Mouse (Mus musculus) limb, embryonic 11.5 days (tissue): Measurements from ENCODE around the gene Sumo2. TPM values are rescaled to one million over a fixed set of nuclear protein-coding genes. Genes with fewer than 3 reads are reported as not detected.
A peak's percentile ranks its signal among the peaks of the same experiment; 100 is the strongest.

Source experiments
- ATAC-seq: fragments of 200-750 bp; cut with Nextera tagmentation; 2 replicates; pipeline ENCODE4 v1.8.0; 2017; ENCODE audit warnings: low read depth; ENCODE audit not compliant: insufficient number of reproducible peaks, low FRiP score, low TSS enrichment
- DNase-seq: peaks from one replicate; pipeline ENCODE4 v3.0.0-alpha.2; 2015; ENCODE audit warnings: low spot score
- H3K27ac ChIP-seq: fragments of 300-500 bp; sonication (generic); replicated peaks from 2 replicates; pipeline ENCODE4 v1.5.1; 2014; ENCODE audit warnings: low read depth, mild to moderate bottlenecking, low read length
- H3K27me3 ChIP-seq: fragments of 300-500 bp; sonication (generic); 2 replicates; pipeline ENCODE4 v1.6.1; 2014; ENCODE audit warnings: mild to moderate bottlenecking, low read length, mixed read lengths; ENCODE audit not compliant: control insufficient read depth, insufficient read depth
- H3K36me3 ChIP-seq: fragments of 300-500 bp; sonication (generic); 2 replicates; pipeline ENCODE4 v1.6.1; 2014; ENCODE audit warnings: mild to moderate bottlenecking, low read length, moderate library complexity, mixed read lengths; ENCODE audit not compliant: control insufficient read depth, insufficient read depth
- H3K4me1 ChIP-seq: fragments of 300-500 bp; sonication (generic); 2 replicates; pipeline ENCODE4 v1.6.1; 2014; ENCODE audit warnings: low read length, mixed read lengths; ENCODE audit not compliant: control insufficient read depth, insufficient read depth
- H3K4me2 ChIP-seq: fragments of 300-500 bp; sonication (generic); 2 replicates; pipeline ENCODE4 v1.6.1; 2014; ENCODE audit warnings: low read depth, mild to moderate bottlenecking, moderate library complexity; ENCODE audit not compliant: severe bottlenecking
- H3K4me3 ChIP-seq: fragments of 300-500 bp; sonication (generic); 2 replicates; pipeline ENCODE4 v1.5.1; 2014; ENCODE audit warnings: low read depth, low read length
- H3K9ac ChIP-seq: fragments of 300-500 bp; sonication (generic); 2 replicates; pipeline ENCODE4 v1.6.1; 2014; ENCODE audit warnings: mild to moderate bottlenecking, low read length
- H3K9me3 ChIP-seq: fragments of 300-500 bp; sonication (generic); 2 replicates; pipeline ENCODE4 v1.6.1; 2016; ENCODE audit warnings: low read length; ENCODE audit not compliant: control insufficient read depth
- WGBS: fragments of 180-500 bp; shearing (Covaris S2); extraction: QIAGEN DNeasy Blood & Tissue Kit; methylation state at CpG from one replicate; pipeline ENCODE4 v1.1.7; 2014; 5-methylcytosine and 5-hydroxymethylcytosine counted together
- polyA plus RNA-seq: library from polyadenylated mRNA; unstranded; fragments of >200 nt; fragmentation: Nextera tagmentation; extraction: Ambion mirVana; gene quantifications from 2 replicates; pipeline ENCODE4 v1.2.1, GENCODE M21; 2014

The Sumo2 gene
- polyA plus RNA-seq, 1 experiment from 2014 or later: 1,466 TPM

DNA sequence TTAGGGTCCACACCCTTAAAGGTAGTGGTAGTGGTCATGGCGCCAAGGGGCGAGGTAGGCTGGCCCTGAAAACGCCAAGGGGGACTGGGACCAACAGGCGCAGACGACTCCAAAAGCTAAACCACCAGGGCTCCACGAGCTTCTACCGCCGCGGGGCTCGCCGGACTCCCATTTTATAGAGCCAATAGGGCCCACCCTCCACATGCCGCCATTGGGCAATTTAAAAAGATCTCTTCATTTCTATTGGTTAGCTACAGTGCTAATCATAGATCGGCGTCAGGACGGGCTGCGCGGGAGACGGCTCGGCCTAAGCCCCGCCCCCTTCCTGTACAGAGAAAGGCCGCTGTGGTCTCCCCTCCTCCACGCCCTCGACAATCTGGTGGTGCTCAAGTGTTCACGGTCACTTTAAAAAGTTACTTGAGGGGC lies 21.8 kb downstream of the Sumo2 start, which contains the start of gene Jpt1:
Gene Jpt1 (minus strand): TSS at position 150 of the 426 bp plus-strand sequence.
- peak; percentile 96 for ATAC-seq
- Histone ChIP-seq H3K4me2 (peak within 1 kb of the TSS; percentile 82), H3K27me3 (no peaks in the 10 kb centered on the region), H3K4me3 (peak within 1 kb of the TSS; percentile 100), H3K4me1 (peaks cover 31% of the 10 kb centered on the region), H3K27ac (peak within 1 kb of the TSS; percentile 75), H3K9me3 (no peaks in the 10 kb centered on the region), H3K9ac (peak within 1 kb of the TSS; percentile 98), H3K36me3 (no peaks in the 10 kb centered on the region)
- WGBS: under 1% methylated on average over 24 of the region's 24 CpGs
- DNase-seq: peak; percentile 97

- peak; percentile 36 for ATAC-seq
- H3K27ac ChIP-seq: peak overlapping the region; percentile 75
- H3K9me3 ChIP-seq: no peaks in the 10 kb centered on the region
- H3K4me1 ChIP-seq: peaks cover 31% of the 10 kb centered on the region
- peak overlapping the region; percentile 82 for H3K4me2 ChIP-seq
- peak overlapping the region; percentile 100 for H3K4me3 ChIP-seq
- H3K36me3 ChIP-seq: no peaks in the 10 kb centered on the region
- H3K9ac ChIP-seq: peak overlapping the region; percentile 98
- no peaks in the 10 kb centered on the region for H3K27me3 ChIP-seq
- under 1% methylated on average over 57 of the region's 57 CpGs for WGBS
- peak; percentile 69 for DNase-seq
Measured at GRCm38 (mm10) chr11:115513271-115514237, 22.5 kb downstream of the Sumo2 start.

DNA sequence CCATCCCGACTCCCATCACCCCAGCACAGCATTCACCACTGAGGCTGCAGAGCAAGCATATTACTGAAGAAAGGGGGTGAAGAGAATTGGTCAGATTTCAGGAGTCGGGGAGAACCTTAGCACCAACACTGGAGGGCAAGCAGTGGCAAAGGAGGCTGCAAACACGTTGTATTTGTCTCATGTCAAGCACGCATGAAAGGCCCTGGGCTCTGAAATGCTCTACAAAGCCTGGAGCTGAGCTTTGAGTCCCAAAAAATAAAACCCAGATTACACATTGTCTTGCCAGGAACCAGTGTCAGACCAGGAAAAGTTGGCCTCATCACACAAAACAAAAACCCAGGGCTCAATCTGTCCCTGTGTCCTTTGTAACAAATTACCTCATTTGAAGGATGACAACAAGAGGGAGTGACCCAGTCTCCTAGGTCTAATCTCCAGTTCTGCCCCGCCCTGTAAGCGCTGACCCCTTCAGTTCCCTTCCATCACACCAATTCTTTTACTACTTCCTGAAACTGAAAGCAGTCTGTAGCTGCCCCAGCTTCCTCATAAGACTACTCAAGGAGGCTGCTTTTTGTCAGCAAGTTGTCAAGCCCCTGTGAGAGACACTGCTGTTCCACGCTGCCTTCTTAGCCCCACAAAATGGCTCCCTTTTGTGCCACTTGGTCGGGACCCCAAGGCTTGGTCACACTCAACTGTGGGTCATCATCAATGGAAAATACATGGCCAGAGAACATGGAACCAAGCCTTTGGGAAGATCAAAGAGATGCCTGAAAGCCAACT lies 23.5 kb downstream of the Sumo2 start:
- H3K9me3 ChIP-seq: no peaks in the 10 kb centered on the region
- no peak overlapping the region for H3K27ac ChIP-seq
- ATAC-seq (no peak), DNase-seq (no peak)
- WGBS: 46% methylated on average over 8 of the region's 8 CpGs
- peak overlapping the region; percentile 35; the same call in 1 of the 2 replicates for H3K9ac ChIP-seq
- H3K4me3 ChIP-seq: peak overlapping the region; percentile 100
- no peaks in the 10 kb centered on the region for H3K27me3 ChIP-seq
- H3K4me1 ChIP-seq: peaks cover 31% of the 10 kb centered on the region
- no peaks in the 10 kb centered on the region for H3K36me3 ChIP-seq
- peak overlapping the region; percentile 82 for H3K4me2 ChIP-seq

DNA sequence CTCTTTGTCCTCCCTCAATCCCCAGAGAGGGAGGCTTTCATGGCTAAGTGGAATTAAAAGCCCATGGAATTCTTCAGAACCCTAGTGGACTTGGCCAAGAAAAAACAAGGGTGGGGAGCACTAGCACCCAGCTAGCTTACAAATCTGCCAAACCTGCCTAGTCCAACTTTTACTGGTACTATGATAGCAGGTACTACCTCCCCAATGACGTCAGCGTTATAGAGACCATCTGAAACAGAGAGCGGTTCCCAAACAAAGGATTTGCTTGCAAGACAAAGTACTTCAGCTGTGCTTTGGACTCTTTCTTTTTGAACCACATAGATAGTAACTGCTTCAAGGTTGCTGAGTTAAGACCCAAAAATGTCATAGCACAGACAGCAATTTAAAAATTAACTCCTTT lies 24.1 kb downstream of the Sumo2 start:
- H3K4me1 ChIP-seq: peaks cover 31% of the 10 kb centered on the region
- H3K27me3 ChIP-seq: no peaks in the 10 kb centered on the region
- DNase-seq: no peak
- H3K9me3 ChIP-seq: no peaks in the 10 kb centered on the region
- H3K27ac ChIP-seq: no peak overlapping the region
- WGBS: 83% methylated on average over 3 of the region's 3 CpGs
- ATAC-seq: no peak
- H3K9ac ChIP-seq: 0 out of 2 replicates have a peak overlapping the region, but pooled peaks have one; percentile 8
- H3K36me3 ChIP-seq: no peaks in the 10 kb centered on the region
- peak overlapping the region; percentile 82 for H3K4me2 ChIP-seq
- peak overlapping the region; percentile 100 for H3K4me3 ChIP-seq

DNA sequence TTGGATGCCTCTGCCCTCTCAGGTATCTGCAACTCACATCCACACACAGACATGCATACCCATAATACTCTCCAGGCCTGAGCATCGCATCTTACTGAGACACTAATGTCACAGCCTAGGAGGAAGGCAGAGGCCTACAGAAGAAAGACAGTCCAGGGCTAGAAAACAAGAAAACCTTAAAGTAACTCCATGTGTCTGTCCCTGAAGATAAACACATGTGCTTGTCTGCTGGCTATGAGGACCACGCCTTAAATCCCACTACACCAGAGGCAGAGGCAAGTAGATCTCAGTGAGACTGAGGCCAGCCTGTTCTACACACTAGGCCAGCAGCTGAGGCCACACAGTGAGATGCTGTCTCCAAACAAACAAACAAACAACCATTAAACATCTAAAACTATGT lies 25.0 kb downstream of the Sumo2 start:
- Histone ChIP-seq H3K4me2 (peak overlapping the region; percentile 82; the same call in 1 of the 2 replicates), H3K27ac (no peak overlapping the region), H3K27me3 (no peaks in the 10 kb centered on the region), H3K4me1 (peaks cover 31% of the 10 kb centered on the region), H3K4me3 (no peak overlapping the region), H3K9ac (no peak overlapping the region), H3K9me3 (no peaks in the 10 kb centered on the region), H3K36me3 (no peaks in the 10 kb centered on the region)
- no peak for ATAC-seq
- WGBS: 77% methylated on average over 2 of the region's 2 CpGs
- DNase-seq: no peak

DNA sequence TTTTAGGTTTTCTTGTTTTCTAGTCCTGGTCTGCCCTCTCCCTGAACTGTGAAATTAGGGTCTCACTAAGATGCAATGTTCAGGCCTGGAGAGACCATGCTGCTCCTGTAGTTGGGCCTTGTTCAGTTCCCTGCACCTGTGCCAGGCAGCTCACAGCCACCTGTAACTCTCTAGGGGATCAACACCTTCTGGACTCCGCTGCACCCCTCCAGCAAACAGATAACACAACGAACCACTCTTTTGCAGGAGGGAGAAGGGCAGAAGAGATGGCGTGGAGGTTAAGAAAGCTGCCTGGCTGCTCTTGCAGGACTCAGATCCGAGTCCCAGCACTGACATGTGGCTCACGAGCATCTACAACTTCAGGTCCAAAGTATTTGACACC lies 25.6 kb downstream of the Sumo2 start:
- H3K4me2 ChIP-seq: peak overlapping the region; percentile 1; the same call in 1 of the 2 replicates
- no peaks in the 10 kb centered on the region for H3K9me3 ChIP-seq
- H3K27me3 ChIP-seq: no peaks in the 10 kb centered on the region
- WGBS: 61% methylated on average over 5 of the region's 5 CpGs
- no peaks in the 10 kb centered on the region for H3K36me3 ChIP-seq
- H3K4me3 ChIP-seq: no peak overlapping the region
- peaks cover 31% of the 10 kb centered on the region for H3K4me1 ChIP-seq
- no peak overlapping the region for H3K27ac ChIP-seq
- H3K9ac ChIP-seq: no peak overlapping the region
- no peak for DNase-seq
- no peak for ATAC-seq

GRCm38 (mm10) chr11:115509773-115510506 lies 26.1 kb downstream of the Sumo2 start:
- Histone ChIP-seq H3K27ac (no peak overlapping the region), H3K9ac (no peak overlapping the region), H3K4me2 (no peak overlapping the region; the same call in 1 of the 2 replicates), H3K9me3 (no peaks in the 10 kb centered on the region), H3K27me3 (no peaks in the 10 kb centered on the region), H3K4me1 (peaks cover 31% of the 10 kb centered on the region), H3K4me3 (no peak overlapping the region), H3K36me3 (no peaks in the 10 kb centered on the region)
- ATAC-seq: no peak
- WGBS: 61% methylated on average over 6 of the region's 6 CpGs
- no peak for DNase-seq

GRCm38 (mm10) chr11:115508061-115508460 lies 28.0 kb downstream of the Sumo2 start:
- peaks cover under 1% of the 10 kb centered on the region; the same call in 1 of the 2 replicates for H3K36me3 ChIP-seq
- no peak for DNase-seq
- no peaks in the 10 kb centered on the region for H3K27me3 ChIP-seq
- WGBS: 87% methylated on average over 2 of the region's 2 CpGs
- H3K9me3 ChIP-seq: no peaks in the 10 kb centered on the region
- no peak overlapping the region for H3K9ac ChIP-seq
- no peak for ATAC-seq
- no peak overlapping the region for H3K4me2 ChIP-seq
- H3K4me3 ChIP-seq: no peak overlapping the region
- peaks cover 31% of the 10 kb centered on the region for H3K4me1 ChIP-seq
- H3K27ac ChIP-seq: no peak overlapping the region
